Mouse (Mus musculus) midbrain, embryonic 16.5 days (tissue): ENCODE results near the gene Ccz1. TPM values are rescaled to one million over a fixed set of nuclear protein-coding genes. Genes with fewer than 3 reads are reported as not detected.

Experiments
- ATAC-seq: fragments of 200-750 bp; cut with Nextera tagmentation; 2 replicates; pipeline ENCODE4 v1.8.0; 2017; ENCODE audit warnings: moderate TSS enrichment
- H3K27ac ChIP-seq: fragments of 300-500 bp; sonication (generic); 2 replicates; pipeline ENCODE4 v1.5.1; 2014; ENCODE audit warnings: mild to moderate bottlenecking, low read length, mixed read lengths
- H3K27me3 ChIP-seq: fragments of 300-500 bp; sonication (generic); 2 replicates; pipeline ENCODE4 v1.6.1; 2014; ENCODE audit warnings: low read depth, low read length, mixed read lengths; ENCODE audit not compliant: control insufficient read depth, insufficient read depth
- H3K36me3 ChIP-seq: fragments of 300-500 bp; sonication (generic); 2 replicates; pipeline ENCODE4 v1.6.1; 2014; ENCODE audit warnings: mild to moderate bottlenecking, low read length, moderate library complexity, mixed read lengths; ENCODE audit not compliant: control insufficient read depth, insufficient read depth
- H3K4me1 ChIP-seq: fragments of 300-500 bp; sonication (generic); 2 replicates; pipeline ENCODE4 v1.6.1; 2014; ENCODE audit warnings: mild to moderate bottlenecking, low read length, mixed read lengths; ENCODE audit not compliant: control insufficient read depth, insufficient read depth
- H3K4me2 ChIP-seq: fragments of 300-500 bp; sonication (generic); 2 replicates; pipeline ENCODE4 v1.6.1; 2014; ENCODE audit warnings: mild to moderate bottlenecking, low read length, mixed read lengths
- H3K4me3 ChIP-seq: fragments of 300-500 bp; sonication (generic); 2 replicates; pipeline ENCODE4 v1.5.1; 2014; ENCODE audit warnings: low read depth, mild to moderate bottlenecking, low read length, moderate library complexity, mixed read lengths
- H3K9ac ChIP-seq: fragments of 300-500 bp; sonication (generic); 2 replicates; pipeline ENCODE4 v1.6.1; 2014; ENCODE audit warnings: low read depth, low read length, mixed read lengths
- H3K9me3 ChIP-seq: fragments of 300-500 bp; sonication (generic); replicated peaks from 2 replicates; pipeline ENCODE4 v1.6.1; 2014; ENCODE audit warnings: mild to moderate bottlenecking, low read length, mixed read lengths; ENCODE audit not compliant: control insufficient read depth, poor library complexity, severe bottlenecking
- WGBS: fragments of 180-500 bp; shearing (Covaris S2); extraction: QIAGEN DNeasy Blood & Tissue Kit; methylation state at CpG from one replicate; pipeline ENCODE4 v1.1.7; 2014; 5-methylcytosine and 5-hydroxymethylcytosine counted together
- polyA plus RNA-seq: library from polyadenylated mRNA; unstranded; fragments of >200 nt; fragmentation: Nextera tagmentation; extraction: Ambion mirVana; gene quantifications from 2 replicates; pipeline ENCODE4 v1.2.1, GENCODE M21; 2015

Ccz1 gene
- polyA plus RNA-seq, 1 experiment from 2014 or later = 82.7 TPM

DNA sequence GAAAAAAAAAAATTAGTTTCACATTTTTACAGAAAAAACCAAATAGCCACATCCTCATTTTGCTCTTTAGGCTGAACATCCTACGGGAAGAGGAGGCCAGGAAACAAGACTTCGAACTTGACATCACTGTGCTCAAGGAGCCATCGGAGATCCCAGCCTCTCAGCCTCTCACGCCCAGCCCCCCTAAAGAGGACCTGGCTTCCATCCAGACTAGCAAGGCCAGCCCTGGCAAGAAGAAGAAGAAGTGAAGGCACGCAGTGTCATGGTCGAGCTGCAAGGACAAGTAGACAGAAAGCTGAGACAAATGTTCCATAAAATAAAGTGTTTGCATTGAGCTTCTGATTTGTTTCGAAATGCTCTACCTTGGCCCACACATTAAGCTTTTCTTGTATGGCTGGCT lies 29.3 kb downstream of the Ccz1 start:
- ATAC-seq = no peak
- no peak overlapping the region for H3K4me3 ChIP-seq
- H3K27me3 ChIP-seq = no peaks in the 10 kb centered on the region
- H3K36me3 ChIP-seq = peaks cover 18% of the 10 kb centered on the region
- H3K27ac ChIP-seq = no peak overlapping the region
- no peaks in the 10 kb centered on the region for H3K9me3 ChIP-seq
- H3K4me1 ChIP-seq = no peaks in the 10 kb centered on the region
- no peak overlapping the region for H3K9ac ChIP-seq
- no peak overlapping the region for H3K4me2 ChIP-seq
- WGBS = 90% methylated on average over 7 of the region's 7 CpGs

DNA sequence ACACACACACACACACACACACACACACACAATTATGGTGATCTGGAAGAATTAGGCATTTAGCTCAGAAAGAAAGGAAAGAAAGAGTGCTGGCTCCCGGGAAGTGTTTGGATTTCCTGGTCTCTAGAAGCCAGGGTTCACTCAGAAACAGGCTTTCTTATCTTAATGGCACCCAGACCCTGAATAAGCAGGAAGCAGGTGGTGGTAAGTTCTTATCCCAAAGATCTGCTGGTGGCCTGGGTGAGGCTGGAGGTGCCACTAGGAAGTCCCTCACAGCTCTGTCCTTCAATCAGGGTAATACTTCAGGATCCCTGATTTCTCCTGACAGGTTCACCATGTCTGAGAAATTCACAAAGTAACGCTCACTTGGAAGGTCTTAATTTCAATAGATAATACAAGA lies 32.3 kb downstream of the Ccz1 start:
- Histone ChIP-seq H3K36me3 (peaks cover 7% of the 10 kb centered on the region), H3K27ac (no peak overlapping the region), H3K4me2 (no peak overlapping the region), H3K27me3 (no peaks in the 10 kb centered on the region), H3K9ac (no peak overlapping the region), H3K9me3 (no peaks in the 10 kb centered on the region), H3K4me1 (no peaks in the 10 kb centered on the region), H3K4me3 (no peak overlapping the region)
- no peak for ATAC-seq
- 85% methylated on average over 2 of the region's 2 CpGs for WGBS

DNA sequence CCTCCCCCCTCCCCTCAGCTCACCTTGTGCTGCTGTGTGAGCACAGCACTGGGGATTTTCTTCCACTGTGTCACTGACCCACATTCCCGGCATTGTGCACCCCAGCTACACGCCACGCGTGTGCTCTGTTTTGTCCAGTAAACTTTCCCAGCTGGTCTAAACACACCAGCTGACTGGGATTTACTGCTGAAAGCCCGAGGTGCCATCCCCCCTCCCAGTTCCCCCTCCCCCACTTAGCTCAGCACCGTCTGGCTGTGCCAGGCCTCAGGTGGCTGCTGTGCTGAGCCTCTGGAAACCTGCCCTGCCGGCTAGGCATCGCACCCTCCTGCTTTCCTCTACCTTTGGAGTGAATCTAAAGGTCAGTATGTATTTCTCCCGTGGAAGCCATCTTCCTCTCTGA lies 33.8 kb downstream of the Ccz1 start:
- Histone ChIP-seq H3K4me1 (no peaks in the 10 kb centered on the region), H3K36me3 (peaks cover 7% of the 10 kb centered on the region), H3K27me3 (no peaks in the 10 kb centered on the region), H3K9ac (no peak overlapping the region), H3K27ac (no peak overlapping the region), H3K4me3 (no peak overlapping the region), H3K4me2 (no peak overlapping the region), H3K9me3 (no peaks in the 10 kb centered on the region)
- 16% methylated on average over 9 of the region's 9 CpGs for WGBS
- ATAC-seq = no peak

DNA sequence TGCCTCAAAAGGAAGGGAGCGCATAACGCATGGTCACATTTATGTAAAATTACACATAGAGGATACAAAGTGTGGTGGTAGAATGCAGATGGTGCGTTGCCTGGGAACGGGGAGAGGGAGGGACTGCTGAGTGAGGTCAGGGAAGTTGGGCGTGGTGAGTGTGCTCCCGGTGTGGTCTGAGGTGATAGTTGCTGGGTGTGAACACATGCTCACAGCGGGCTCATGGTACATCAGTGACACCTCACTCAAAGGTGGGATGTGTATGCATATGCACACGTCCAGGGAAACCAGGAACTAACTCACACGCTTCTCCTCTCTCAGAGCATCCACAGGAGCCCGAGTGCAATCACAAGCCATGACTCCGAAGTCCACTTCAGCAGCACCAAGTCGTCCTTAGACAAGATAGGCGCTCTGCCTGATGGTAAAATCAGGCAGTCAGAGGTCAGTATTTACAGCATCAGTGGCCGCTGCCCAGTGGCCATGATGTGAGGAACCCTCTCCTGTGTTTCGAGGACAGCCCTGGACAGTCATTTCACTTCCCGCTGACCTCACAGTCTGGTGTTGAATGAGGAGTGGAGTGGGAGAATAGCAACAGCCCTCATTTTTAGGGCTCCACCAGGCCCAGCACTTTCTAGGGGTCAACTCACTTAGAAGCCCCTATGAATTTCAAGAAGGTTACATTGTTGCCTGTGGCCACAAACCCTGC lies 37.8 kb downstream of the Ccz1 start:
- H3K27me3 ChIP-seq = no peaks in the 10 kb centered on the region
- H3K27ac ChIP-seq = no peak overlapping the region
- H3K4me3 ChIP-seq = no peak overlapping the region
- H3K4me2 ChIP-seq = no peak overlapping the region
- WGBS = 84% methylated on average over 16 of the region's 16 CpGs
- no peak for ATAC-seq
- H3K4me1 ChIP-seq = no peaks in the 10 kb centered on the region
- H3K9me3 ChIP-seq = no peaks in the 10 kb centered on the region
- H3K9ac ChIP-seq = no peak overlapping the region
- H3K36me3 ChIP-seq = no peaks in the 10 kb centered on the region

DNA sequence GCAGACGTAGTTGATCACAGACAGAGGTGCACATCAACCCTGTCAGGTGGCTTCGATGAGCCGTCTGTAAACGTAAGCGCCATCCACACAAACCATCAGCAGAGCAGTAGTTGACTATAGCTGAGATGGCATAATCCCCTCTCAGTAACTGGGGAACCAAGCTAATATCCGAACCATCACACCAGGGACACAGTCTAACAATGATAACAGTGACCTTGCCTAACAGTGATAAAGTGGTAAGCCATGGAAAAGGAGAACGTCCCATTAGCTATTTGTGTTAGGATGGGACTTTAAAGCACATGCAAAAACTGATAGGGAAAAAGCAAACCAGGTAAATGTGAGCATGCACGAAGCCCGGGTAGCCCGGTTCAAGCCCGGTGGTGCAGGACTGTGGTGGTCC lies 38.4 kb downstream of the Ccz1 start:
- 91% methylated on average over 11 of the region's 11 CpGs for WGBS
- no peaks in the 10 kb centered on the region for H3K36me3 ChIP-seq
- H3K4me1 ChIP-seq = no peaks in the 10 kb centered on the region
- H3K9me3 ChIP-seq = no peaks in the 10 kb centered on the region
- no peak overlapping the region for H3K27ac ChIP-seq
- no peak overlapping the region for H3K4me3 ChIP-seq
- H3K9ac ChIP-seq = no peak overlapping the region
- H3K27me3 ChIP-seq = no peaks in the 10 kb centered on the region
- no peak for ATAC-seq
- H3K4me2 ChIP-seq = no peak overlapping the region

DNA sequence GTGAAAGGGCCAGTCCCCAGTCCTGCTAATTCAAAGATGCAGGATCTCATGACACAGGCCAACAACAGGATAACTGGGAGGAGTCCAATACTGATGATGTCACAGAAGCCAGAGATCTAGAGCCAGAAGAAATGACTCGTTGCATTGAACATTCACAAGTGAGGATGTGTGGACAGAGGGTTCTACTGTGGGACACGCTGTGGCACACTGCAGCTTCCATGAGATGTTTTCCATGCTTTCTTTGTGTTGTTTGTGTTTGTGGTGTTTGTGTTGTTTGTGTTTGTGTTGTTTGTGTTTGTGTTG lies 39.1 kb downstream of the Ccz1 start:
- 70% methylated on average over 2 of the region's 2 CpGs for WGBS
- Histone ChIP-seq H3K9me3 (no peaks in the 10 kb centered on the region), H3K4me1 (no peaks in the 10 kb centered on the region), H3K27ac (no peak overlapping the region), H3K27me3 (no peaks in the 10 kb centered on the region), H3K9ac (no peak overlapping the region), H3K4me3 (no peak overlapping the region), H3K36me3 (no peaks in the 10 kb centered on the region), H3K4me2 (no peak overlapping the region)
- no peak for ATAC-seq

DNA sequence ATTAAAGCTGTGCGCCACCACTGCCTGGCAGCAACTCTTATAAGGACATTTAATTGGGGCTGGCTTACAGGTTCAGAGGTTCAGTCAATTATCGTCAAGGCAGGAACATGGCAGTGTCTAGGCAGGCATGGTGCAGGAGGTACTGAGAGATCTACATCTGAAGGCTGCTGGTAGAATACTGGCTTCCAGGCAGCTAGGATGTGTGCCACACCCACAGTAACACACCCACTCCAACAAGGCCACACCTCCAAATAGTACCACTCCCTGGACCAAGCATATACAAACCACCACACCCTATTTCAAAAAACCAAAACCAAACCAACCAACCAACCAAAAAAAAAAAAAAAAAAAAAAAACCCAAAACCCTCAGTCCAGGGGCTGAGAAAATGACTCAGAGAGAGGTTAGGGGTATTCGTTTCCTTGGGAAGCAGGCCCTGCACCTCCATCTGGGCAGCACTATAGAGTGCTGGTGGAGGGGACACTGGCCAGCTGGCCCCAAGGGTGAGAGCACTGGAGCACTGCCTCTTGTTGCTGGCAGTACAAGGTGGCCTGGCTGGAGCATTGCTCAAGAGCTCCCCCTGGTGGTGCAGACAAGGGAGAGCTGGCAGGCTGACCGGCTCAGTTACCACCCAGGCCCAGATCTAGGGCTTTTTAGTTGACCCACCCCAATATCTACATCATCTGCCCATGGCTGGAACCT lies 39.6 kb downstream of the Ccz1 start:
- Histone ChIP-seq H3K27ac (no peak overlapping the region), H3K4me2 (no peak overlapping the region), H3K9me3 (no peaks in the 10 kb centered on the region), H3K9ac (no peak overlapping the region), H3K36me3 (no peaks in the 10 kb centered on the region), H3K4me1 (no peaks in the 10 kb centered on the region), H3K27me3 (no peaks in the 10 kb centered on the region), H3K4me3 (no peak overlapping the region)
- WGBS = 51% methylated on average over 4 of the region's 4 CpGs
- ATAC-seq = peak; percentile 51; the same call in 1 of the 2 replicates

DNA sequence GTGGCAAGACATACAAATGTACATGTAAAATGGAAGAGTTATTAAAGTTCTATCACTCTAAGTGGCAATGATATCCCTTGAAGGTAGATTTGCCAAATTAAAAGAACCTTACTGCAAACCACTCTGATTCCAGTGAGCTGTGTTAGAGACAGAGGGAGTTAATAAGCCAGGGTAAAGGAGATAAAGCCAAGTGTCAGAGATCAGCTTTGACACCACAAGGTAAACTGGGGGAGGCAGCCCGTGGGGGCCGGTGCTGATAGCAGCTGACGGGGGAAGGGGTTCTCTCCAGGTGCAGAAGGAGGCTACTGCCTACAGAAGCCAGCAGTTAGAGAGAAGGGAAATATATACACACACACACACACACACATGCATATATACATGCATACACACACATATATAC lies 42.0 kb downstream of the Ccz1 start:
- no peak for ATAC-seq
- 76% methylated on average over 3 of the region's 3 CpGs for WGBS
- H3K4me2 ChIP-seq = no peak overlapping the region

DNA sequence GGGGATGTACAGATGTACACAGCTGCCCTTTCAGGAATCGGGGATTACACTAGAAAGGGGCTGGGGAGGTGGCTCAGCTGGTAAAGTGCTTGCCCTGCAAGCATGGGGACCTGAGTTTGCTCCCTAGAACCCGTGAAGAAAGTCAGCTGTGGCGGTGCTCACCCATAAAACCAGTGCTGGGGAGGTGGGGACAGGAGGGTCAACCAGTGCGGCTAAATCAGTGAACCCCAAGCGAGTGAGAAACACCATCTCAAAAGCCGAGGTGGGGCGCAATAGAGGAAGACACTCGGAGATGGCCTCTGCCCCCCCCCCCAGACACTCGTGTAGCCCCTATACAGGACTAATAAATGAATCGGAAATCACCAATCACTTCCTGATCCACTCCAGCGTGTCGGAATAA lies 48.0 kb downstream of the Ccz1 start:
- WGBS = 87% methylated on average over 12 of the region's 12 CpGs
- H3K9ac ChIP-seq = no peak overlapping the region
- no peak overlapping the region for H3K27ac ChIP-seq
- no peaks in the 10 kb centered on the region for H3K27me3 ChIP-seq
- no peak for ATAC-seq
- no peaks in the 10 kb centered on the region for H3K4me1 ChIP-seq
- H3K9me3 ChIP-seq = no peaks in the 10 kb centered on the region
- H3K4me3 ChIP-seq = no peak overlapping the region
- no peaks in the 10 kb centered on the region for H3K36me3 ChIP-seq
- no peak overlapping the region for H3K4me2 ChIP-seq

More for the DNA sequence above, 42.0 kb downstream of the Ccz1 start:
- no peaks in the 10 kb centered on the region for H3K27me3 ChIP-seq
- no peak overlapping the region for H3K27ac ChIP-seq
- no peak overlapping the region for H3K4me3 ChIP-seq
- H3K9me3 ChIP-seq = no peaks in the 10 kb centered on the region
- H3K9ac ChIP-seq = no peak overlapping the region
- no peaks in the 10 kb centered on the region for H3K4me1 ChIP-seq
- H3K36me3 ChIP-seq = no peaks in the 10 kb centered on the region
